Mouse (Mus musculus): Measurements from ENCODE around the gene Rela. TPM values are rescaled to one million over a fixed set of nuclear protein-coding genes. Genes with fewer than 3 reads are reported as not detected.

Rela gene
- polyA plus RNA-seq, 1 experiment from 2014 or later = 53.0 TPM

GRCm38 (mm10) chr19:5638416-5639005 is 1.2 kb downstream of the Rela start:
- no peak overlapping the region; the same call in 1 of the 2 replicates for H3K27ac ChIP-seq
- H3K27me3 ChIP-seq = no peaks in the 10 kb centered on the region
- H3K9me3 ChIP-seq = no peaks in the 10 kb centered on the region
- WGBS = 90% methylated on average over 18 of the region's 18 CpGs
- peak overlapping the region; percentile 77 for H3K4me3 ChIP-seq
- peak overlapping the region; percentile 92 for H3K9ac ChIP-seq
- peak overlapping the region; percentile 96 for H3K4me2 ChIP-seq
- no peak for ATAC-seq (ENCODE audit: insufficient number of reproducible peaks, insufficient read depth, low FRiP score, low TSS enrichment, low read depth)
- peaks cover 18% of the 10 kb centered on the region for H3K4me1 ChIP-seq
- H3K36me3 ChIP-seq = peaks cover 50% of the 10 kb centered on the region

- Histone ChIP-seq H3K27me3 (no peaks in the 10 kb centered on the region), H3K4me2 (no peak overlapping the region), H3K36me3 (peaks cover 68% of the 10 kb centered on the region), H3K27ac (no peak overlapping the region), H3K9me3 (no peaks in the 10 kb centered on the region), H3K4me1 (peaks cover 18% of the 10 kb centered on the region), H3K4me3 (no peak overlapping the region), H3K9ac (no peak overlapping the region)
- WGBS = 75% methylated on average over 9 of the region's 9 CpGs
- no peak for ATAC-seq (ENCODE audit: insufficient number of reproducible peaks, insufficient read depth, low FRiP score, low TSS enrichment, low read depth)
These were observed 3.1 kb downstream of the Rela start for GRCm38 (mm10) chr19:5640339-5640738.

- Histone ChIP-seq H3K27me3 (no peaks in the 10 kb centered on the region), H3K4me1 (peaks cover 18% of the 10 kb centered on the region), H3K4me3 (no peak overlapping the region), H3K9ac (no peak overlapping the region), H3K4me2 (no peak overlapping the region), H3K36me3 (peaks cover 75% of the 10 kb centered on the region), H3K27ac (no peak overlapping the region), H3K9me3 (no peaks in the 10 kb centered on the region)
- 95% methylated on average over 17 of the region's 17 CpGs for WGBS
- no peak for ATAC-seq (ENCODE audit: insufficient number of reproducible peaks, insufficient read depth, low FRiP score, low TSS enrichment, low read depth)
These were observed 3.7 kb downstream of the Rela start for GRCm38 (mm10) chr19:5641021-5641420.

- WGBS = 91% methylated on average over 8 of the region's 8 CpGs
- peaks cover 81% of the 10 kb centered on the region for H3K36me3 ChIP-seq
- no peak overlapping the region for H3K4me2 ChIP-seq
These were observed 4.4 kb downstream of the Rela start for GRCm38 (mm10) chr19:5641641-5642040.

GRCm38 (mm10) chr19:5645280-5645679 is 8.0 kb downstream of the Rela start:
- no peaks in the 10 kb centered on the region for H3K9me3 ChIP-seq
- H3K9ac ChIP-seq = no peak overlapping the region
- no peak overlapping the region for H3K4me2 ChIP-seq
- WGBS = 95% methylated on average over 9 of the region's 9 CpGs
- H3K36me3 ChIP-seq = peaks cover 80% of the 10 kb centered on the region
- no peak overlapping the region for H3K27ac ChIP-seq
- no peak for ATAC-seq (ENCODE audit: insufficient number of reproducible peaks, insufficient read depth, low FRiP score, low TSS enrichment, low read depth)
- H3K27me3 ChIP-seq = no peaks in the 10 kb centered on the region
- peaks cover 15% of the 10 kb centered on the region for H3K4me1 ChIP-seq
- no peak overlapping the region for H3K4me3 ChIP-seq

More at GRCm38 (mm10) chr19:5641641-5642040, 4.4 kb downstream of the Rela start:
- no peak overlapping the region for H3K4me3 ChIP-seq
- no peak for ATAC-seq (ENCODE audit: insufficient number of reproducible peaks, insufficient read depth, low FRiP score, low TSS enrichment, low read depth)
- no peaks in the 10 kb centered on the region for H3K9me3 ChIP-seq
- H3K9ac ChIP-seq = 0 out of 2 replicates have a peak overlapping the region, but pooled peaks have one; percentile 32
- no peaks in the 10 kb centered on the region for H3K27me3 ChIP-seq
- H3K4me1 ChIP-seq = peaks cover 16% of the 10 kb centered on the region
- H3K27ac ChIP-seq = no peak overlapping the region

GRCm38 (mm10) chr19:5646731-5647330 is 9.5 kb downstream of the Rela start:
- Histone ChIP-seq H3K9ac (no peak overlapping the region), H3K36me3 (peaks cover 80% of the 10 kb centered on the region), H3K4me1 (peaks cover 15% of the 10 kb centered on the region), H3K27ac (no peak overlapping the region), H3K27me3 (no peaks in the 10 kb centered on the region), H3K9me3 (no peaks in the 10 kb centered on the region), H3K4me2 (no peak overlapping the region), H3K4me3 (no peak overlapping the region)
- ATAC-seq (ENCODE audit: insufficient number of reproducible peaks, insufficient read depth, low FRiP score, low TSS enrichment, low read depth) = no peak
- WGBS = 91% methylated on average over 8 of the region's 8 CpGs

GRCm38 (mm10) chr19:5647791-5648190 is 10.5 kb downstream of the Rela start:
- Histone ChIP-seq H3K4me3 (no peak overlapping the region), H3K27me3 (no peaks in the 10 kb centered on the region), H3K9me3 (no peaks in the 10 kb centered on the region), H3K36me3 (peaks cover 79% of the 10 kb centered on the region), H3K4me1 (peaks cover 15% of the 10 kb centered on the region), H3K27ac (no peak overlapping the region), H3K9ac (no peak overlapping the region), H3K4me2 (no peak overlapping the region)
- WGBS = 93% methylated on average over 6 of the region's 6 CpGs
- no peak for ATAC-seq (ENCODE audit: insufficient number of reproducible peaks, insufficient read depth, low FRiP score, low TSS enrichment, low read depth)

GRCm38 (mm10) chr19:5648401-5649297 is 11.4 kb downstream of the Rela start:
- peak overlapping the region; percentile 87 for H3K27ac ChIP-seq
- peaks cover 71% of the 10 kb centered on the region for H3K36me3 ChIP-seq
- ATAC-seq (ENCODE audit: insufficient number of reproducible peaks, insufficient read depth, low FRiP score, low TSS enrichment, low read depth) = peak; percentile 78
- H3K4me2 ChIP-seq = peak overlapping the region; percentile 67
- H3K4me1 ChIP-seq = peaks cover 15% of the 10 kb centered on the region
- H3K9me3 ChIP-seq = no peaks in the 10 kb centered on the region
- H3K9ac ChIP-seq = peak overlapping the region; percentile 67
- peak overlapping the region; percentile 39 for H3K4me3 ChIP-seq
- H3K27me3 ChIP-seq = peaks cover under 1% of the 10 kb centered on the region
- 12% methylated on average over 26 of the region's 26 CpGs for WGBS

GRCm38 (mm10) chr19:5649298-5649741 is 12.0 kb downstream of the Rela start:
- peaks cover 65% of the 10 kb centered on the region for H3K36me3 ChIP-seq

GRCm38 (mm10) chr19:5651502-5652274 is 14.4 kb downstream of the Rela start:
- H3K9ac ChIP-seq = no peak overlapping the region
- peaks cover 44% of the 10 kb centered on the region for H3K36me3 ChIP-seq
- no peak overlapping the region for H3K27ac ChIP-seq
- H3K4me1 ChIP-seq = peaks cover 30% of the 10 kb centered on the region
- H3K9me3 ChIP-seq = no peaks in the 10 kb centered on the region
- WGBS = 54% methylated on average over 13 of the region's 13 CpGs
- H3K27me3 ChIP-seq = peaks cover 31% of the 10 kb centered on the region
- H3K4me2 ChIP-seq = no peak overlapping the region
- no peak for ATAC-seq (ENCODE audit: insufficient number of reproducible peaks, insufficient read depth, low FRiP score, low TSS enrichment, low read depth)
- no peak overlapping the region for H3K4me3 ChIP-seq

More at GRCm38 (mm10) chr19:5649298-5649741, 12.0 kb downstream of the Rela start:
- Histone ChIP-seq H3K9ac (peak overlapping the region; percentile 67), H3K9me3 (no peaks in the 10 kb centered on the region), H3K27ac (peak overlapping the region; percentile 87), H3K4me2 (peak overlapping the region; percentile 67), H3K4me1 (peaks cover 22% of the 10 kb centered on the region), H3K27me3 (peaks cover 8% of the 10 kb centered on the region), H3K4me3 (peak overlapping the region; percentile 39)
- no peak for ATAC-seq (ENCODE audit: insufficient number of reproducible peaks, insufficient read depth, low FRiP score, low TSS enrichment, low read depth)
- 64% methylated on average over 6 of the region's 6 CpGs for WGBS

- WGBS = 70% methylated on average over 6 of the region's 6 CpGs
- Histone ChIP-seq H3K4me3 (no peak overlapping the region), H3K27me3 (peaks cover 31% of the 10 kb centered on the region), H3K9ac (no peak overlapping the region), H3K27ac (no peak overlapping the region), H3K9me3 (no peaks in the 10 kb centered on the region), H3K4me2 (no peak overlapping the region), H3K36me3 (peaks cover 37% of the 10 kb centered on the region), H3K4me1 (peaks cover 30% of the 10 kb centered on the region)
- ATAC-seq (ENCODE audit: insufficient number of reproducible peaks, insufficient read depth, low FRiP score, low TSS enrichment, low read depth) = no peak
These were observed 15.3 kb downstream of the Rela start for GRCm38 (mm10) chr19:5652570-5652969.
